Mouse (Mus musculus): ENCODE results near the gene Ythdf2. TPM values are rescaled to one million over a fixed set of nuclear protein-coding genes. Genes with fewer than 3 reads are reported as not detected.
A peak's percentile ranks its signal among the peaks of the same experiment; 100 is the strongest.

Ythdf2 gene
- total and polyA plus RNA-seq, 2 experiments from 2014 or later: 53.5 to 117 TPM

DNA sequence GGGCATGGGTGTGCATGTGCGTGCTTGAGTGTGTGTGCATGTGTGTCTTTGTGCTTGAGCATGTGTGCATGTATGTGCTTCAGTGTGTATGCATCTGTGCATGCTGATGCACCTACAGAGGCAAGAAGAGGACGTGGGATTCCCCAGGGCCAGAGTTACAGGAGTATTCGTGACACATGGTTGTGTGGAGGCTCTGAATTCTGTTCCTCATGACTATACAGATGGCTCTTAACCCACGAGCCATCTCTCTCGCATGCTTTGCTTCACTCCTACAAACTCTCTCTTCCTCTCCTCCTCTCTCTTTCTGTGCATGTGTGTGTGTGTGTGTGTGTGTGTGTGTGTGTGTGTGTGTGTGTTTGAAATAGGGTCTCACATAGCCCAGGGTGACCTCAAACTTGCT, 42.3 kb downstream of the Ythdf2 start:
- no peaks in the 10 kb centered on the region for H3K4me1 ChIP-seq (ENCODE audit: insufficient read depth, low read length)
- no peak for TF ChIP-seq CTCF (IDR thresholded peaks at IDR 0.05)
- H3K27me3 ChIP-seq (ENCODE audit: insufficient read depth, low read length): no peaks in the 10 kb centered on the region
- no peak overlapping the region for H3K4me3 ChIP-seq (ENCODE audit: low read depth, low read length)
- ATAC-seq (ENCODE audit: low FRiP score) (no peak), DNase-seq (ENCODE audit: low spot score) (no peak)
- H3K9me3 ChIP-seq (ENCODE audit: low read length): no peaks in the 10 kb centered on the region
- H3K4me2 ChIP-seq (ENCODE audit: low read depth, low read length, poor library complexity, severe bottlenecking): no peak overlapping the region
- no peak overlapping the region for H3K9ac ChIP-seq (replicated peaks; ENCODE audit: low read length, poor library complexity, severe bottlenecking)
- H3K27ac ChIP-seq (ENCODE audit: low read depth, low read length): no peak overlapping the region
- WGBS: 86% methylated on average over 5 of the region's 5 CpGs
- H3K36me3 ChIP-seq (ENCODE audit: insufficient read depth, low read length): no peaks in the 10 kb centered on the region

- Histone ChIP-seq H3K9ac (replicated peaks; ENCODE audit: low read length, poor library complexity, severe bottlenecking) (no peak overlapping the region), H3K4me2 (ENCODE audit: low read depth, low read length, poor library complexity, severe bottlenecking) (no peak overlapping the region), H3K27ac (ENCODE audit: low read depth, low read length) (no peak overlapping the region), H3K27me3 (ENCODE audit: insufficient read depth, low read length) (no peaks in the 10 kb centered on the region), H3K36me3 (ENCODE audit: insufficient read depth, low read length) (no peaks in the 10 kb centered on the region), H3K9me3 (ENCODE audit: low read length) (no peaks in the 10 kb centered on the region), H3K4me1 (ENCODE audit: insufficient read depth, low read length) (no peaks in the 10 kb centered on the region), H3K4me3 (ENCODE audit: low read depth, low read length) (no peak overlapping the region)
- TF ChIP-seq CTCF (IDR thresholded peaks at IDR 0.05): no peak
- no peak for ATAC-seq (ENCODE audit: low FRiP score)
- no peak for DNase-seq (ENCODE audit: low spot score)
- 99% methylated on average over 3 of the region's 3 CpGs for WGBS
Measured at GRCm38 (mm10) chr4:132169271-132169670, 42.8 kb downstream of the Ythdf2 start.

DNA sequence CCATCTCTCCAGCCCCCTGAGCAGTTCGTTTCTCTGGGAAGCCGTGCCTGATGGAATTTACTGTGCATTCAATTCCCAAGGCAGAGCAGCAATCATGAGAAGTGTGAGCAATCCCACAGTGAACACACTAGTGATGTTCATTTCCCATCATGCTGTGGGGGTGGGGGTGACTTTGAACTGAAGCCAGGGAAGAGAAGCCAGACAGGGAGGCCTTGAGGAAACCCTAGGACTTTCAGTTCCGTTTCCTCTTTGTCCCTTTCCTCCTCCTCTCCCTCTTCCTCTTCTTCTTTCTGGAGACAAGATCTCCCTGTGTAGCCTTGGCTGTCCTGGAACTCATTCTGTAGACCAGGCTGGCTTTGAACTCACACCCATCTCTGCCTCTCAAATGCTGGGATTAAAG, 44.7 kb downstream of the Ythdf2 start:
- Histone ChIP-seq H3K4me1 (ENCODE audit: insufficient read depth, low read length) (no peaks in the 10 kb centered on the region), H3K9ac (replicated peaks; ENCODE audit: low read length, poor library complexity, severe bottlenecking) (no peak overlapping the region), H3K4me2 (ENCODE audit: low read depth, low read length, poor library complexity, severe bottlenecking) (no peak overlapping the region), H3K27me3 (ENCODE audit: insufficient read depth, low read length) (no peaks in the 10 kb centered on the region), H3K4me3 (ENCODE audit: low read depth, low read length) (no peak overlapping the region), H3K9me3 (ENCODE audit: low read length) (no peaks in the 10 kb centered on the region), H3K27ac (ENCODE audit: low read depth, low read length) (no peak overlapping the region), H3K36me3 (ENCODE audit: insufficient read depth, low read length) (no peaks in the 10 kb centered on the region)
- 92% methylated on average over 3 of the region's 3 CpGs for WGBS
- DNase-seq (ENCODE audit: low spot score) (no peak), ATAC-seq (ENCODE audit: low FRiP score) (no peak)
- TF ChIP-seq CTCF (IDR thresholded peaks at IDR 0.05): no peak

DNA sequence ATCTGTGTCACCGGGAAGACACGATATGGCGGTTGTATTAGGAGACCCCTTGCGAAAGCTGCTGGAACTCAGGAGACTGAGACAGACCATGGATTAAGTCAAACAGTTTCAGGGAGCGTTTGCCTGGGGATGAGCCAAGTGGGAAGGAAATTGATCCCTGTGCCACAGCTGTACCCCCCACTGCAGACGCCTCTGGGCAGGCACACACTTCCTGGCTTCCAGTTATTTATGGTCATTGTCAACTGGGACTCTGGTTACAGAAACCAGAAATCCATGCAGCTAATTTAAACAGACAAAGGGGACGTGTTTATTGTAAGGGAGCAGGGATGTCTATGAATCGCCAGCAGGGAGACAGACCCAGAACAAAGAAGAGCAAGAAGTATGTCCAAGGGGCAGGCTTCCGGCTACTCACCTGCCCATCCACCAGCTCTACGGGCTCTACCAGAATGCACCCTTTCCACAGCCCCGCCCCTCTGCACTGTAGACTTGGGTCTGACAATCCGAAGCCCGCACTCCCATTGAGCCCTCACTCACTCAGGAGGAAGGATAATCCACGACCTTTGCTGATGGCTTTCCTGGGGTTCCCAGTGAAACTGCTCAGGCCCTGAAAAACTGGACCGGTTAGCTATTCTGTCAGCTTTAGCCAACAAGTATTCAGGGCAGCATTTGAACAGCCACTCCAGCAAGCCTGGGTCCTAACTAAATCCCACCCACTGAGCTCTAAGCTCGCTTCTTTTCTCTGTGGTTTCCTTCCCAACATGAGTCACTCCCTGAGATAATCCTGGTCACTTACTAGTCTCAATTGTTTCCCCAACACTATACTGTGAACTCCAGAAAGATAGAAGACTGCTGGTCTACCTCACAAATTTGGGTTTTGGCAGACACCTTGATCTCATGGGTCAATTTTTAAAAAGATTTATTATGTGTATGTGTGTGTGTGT, 45.5 kb downstream of the Ythdf2 start:
- no peaks in the 10 kb centered on the region for H3K9me3 ChIP-seq (ENCODE audit: low read length)
- TF ChIP-seq CTCF (IDR thresholded peaks at IDR 0.05): no peak
- no peak overlapping the region for H3K4me2 ChIP-seq (ENCODE audit: low read depth, low read length, poor library complexity, severe bottlenecking)
- no peak overlapping the region for H3K9ac ChIP-seq (replicated peaks; ENCODE audit: low read length, poor library complexity, severe bottlenecking)
- no peak for ATAC-seq (ENCODE audit: low FRiP score)
- WGBS: 54% methylated on average over 16 of the region's 16 CpGs
- H3K27me3 ChIP-seq (ENCODE audit: insufficient read depth, low read length): no peaks in the 10 kb centered on the region
- no peak overlapping the region for H3K27ac ChIP-seq (ENCODE audit: low read depth, low read length)
- no peak overlapping the region for H3K4me3 ChIP-seq (ENCODE audit: low read depth, low read length)
- no peak for DNase-seq (ENCODE audit: low spot score)
- H3K4me1 ChIP-seq (ENCODE audit: insufficient read depth, low read length): no peaks in the 10 kb centered on the region
- no peaks in the 10 kb centered on the region for H3K36me3 ChIP-seq (ENCODE audit: insufficient read depth, low read length)

DNA sequence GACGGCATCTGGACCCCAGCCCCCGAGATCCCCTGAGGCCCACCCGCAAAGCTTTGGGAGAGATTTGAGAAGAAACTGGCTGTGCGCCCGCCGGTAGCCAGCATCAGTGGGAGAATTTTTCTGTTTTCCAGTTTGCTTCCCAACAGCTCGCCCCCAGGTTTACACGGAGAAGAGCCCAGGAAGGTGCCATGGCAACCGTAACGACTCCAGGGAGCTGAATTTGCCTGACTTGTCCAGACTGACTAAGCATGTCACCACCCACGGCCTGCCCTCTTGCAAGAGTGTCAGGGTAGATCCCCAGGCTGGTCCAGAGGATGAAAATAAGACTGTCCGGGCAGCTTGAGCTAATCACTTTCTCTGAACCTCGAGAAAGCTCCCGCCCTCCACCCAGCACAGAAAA, 46.4 kb downstream of the Ythdf2 start:
- H3K9me3 ChIP-seq (ENCODE audit: low read length): no peaks in the 10 kb centered on the region
- ATAC-seq (ENCODE audit: low FRiP score) (no peak), DNase-seq (ENCODE audit: low spot score) (peak; percentile 30)
- no peaks in the 10 kb centered on the region for H3K27me3 ChIP-seq (ENCODE audit: insufficient read depth, low read length)
- H3K9ac ChIP-seq (replicated peaks; ENCODE audit: low read length, poor library complexity, severe bottlenecking): no peak overlapping the region
- TF ChIP-seq CTCF (IDR thresholded peaks at IDR 0.05): no peak
- H3K4me2 ChIP-seq (ENCODE audit: low read depth, low read length, poor library complexity, severe bottlenecking): no peak overlapping the region
- no peak overlapping the region for H3K4me3 ChIP-seq (ENCODE audit: low read depth, low read length)
- H3K4me1 ChIP-seq (ENCODE audit: insufficient read depth, low read length): no peaks in the 10 kb centered on the region
- 37% methylated on average over 14 of the region's 14 CpGs for WGBS
- H3K36me3 ChIP-seq (ENCODE audit: insufficient read depth, low read length): no peaks in the 10 kb centered on the region
- H3K27ac ChIP-seq (ENCODE audit: low read depth, low read length): no peak overlapping the region

DNA sequence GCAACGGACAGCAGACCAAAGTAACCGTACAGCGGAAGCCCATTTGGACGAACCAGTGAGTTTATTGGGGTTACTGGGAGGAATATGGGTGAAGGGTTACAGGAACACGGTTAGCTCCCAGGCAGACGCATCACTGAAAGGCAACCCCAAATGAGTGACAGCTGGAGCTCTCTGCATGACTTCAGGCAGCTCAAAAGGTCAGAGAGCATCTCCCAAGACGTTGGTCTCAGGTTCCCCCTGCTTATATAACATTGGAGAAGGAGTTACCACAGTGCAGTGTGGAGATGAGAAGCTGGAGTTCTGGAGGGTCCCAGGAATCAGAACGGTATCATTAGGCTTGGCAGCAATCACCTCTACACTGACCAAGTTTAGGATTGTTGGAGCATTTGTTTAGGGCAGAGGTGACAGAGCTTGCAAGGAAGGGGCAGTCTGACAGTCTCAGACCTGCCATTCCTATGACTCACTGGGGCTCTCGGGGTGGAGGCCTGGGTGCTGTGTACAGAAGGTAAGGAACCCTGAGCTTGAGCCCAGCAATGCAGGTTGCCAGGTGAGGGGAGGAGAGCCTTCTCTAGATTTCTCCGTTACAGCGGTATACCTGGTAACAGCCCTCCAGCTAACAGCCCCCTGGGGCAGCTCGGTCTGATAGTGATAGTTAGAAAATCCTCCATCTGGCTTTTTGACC, 55.0 kb downstream of the Ythdf2 start:
- WGBS: 59% methylated on average over 12 of the region's 12 CpGs
- no peak for TF ChIP-seq CTCF (IDR thresholded peaks at IDR 0.05)
- H3K9me3 ChIP-seq (ENCODE audit: low read length): no peaks in the 10 kb centered on the region
- no peaks in the 10 kb centered on the region for H3K27me3 ChIP-seq (ENCODE audit: insufficient read depth, low read length)
- H3K4me1 ChIP-seq (ENCODE audit: insufficient read depth, low read length): 0 out of 2 replicates have a peak, but pooled peaks cover 2% of the 10 kb centered on the region
- H3K36me3 ChIP-seq (ENCODE audit: insufficient read depth, low read length): no peaks in the 10 kb centered on the region
- H3K9ac ChIP-seq (replicated peaks; ENCODE audit: low read length, poor library complexity, severe bottlenecking): no peak overlapping the region
- H3K4me3 ChIP-seq (ENCODE audit: low read depth, low read length): no peak overlapping the region
- no peak overlapping the region for H3K27ac ChIP-seq (ENCODE audit: low read depth, low read length)
- no peak for DNase-seq (ENCODE audit: low spot score)
- ATAC-seq (ENCODE audit: low FRiP score): no peak
- H3K4me2 ChIP-seq (ENCODE audit: low read depth, low read length, poor library complexity, severe bottlenecking): no peak overlapping the region
